Mouse (Mus musculus) left cerebral cortex, postnatal 25 days (tissue): Measurements from ENCODE around the gene Rusc2. TPM values are rescaled to one million over a fixed set of nuclear protein-coding genes. Genes with fewer than 3 reads are reported as not detected.

Source experiments
- DNase-seq, 2 experiments: peaks; one replicate each; pipeline ENCODE4 v3.0.0; 2022; ENCODE audit warnings: low spot score in 2 of 2, mixed read lengths in 1 of 2
- intact Hi-C: fragments of 180-260 bp; cut with DNase I; formaldehyde crosslinking; loops from one replicate; pipeline ENCODE4 v1.15.1; 2025
- total RNA-seq, 2 experiments: library from RNA; stranded (reverse); gene quantifications; 2 replicates each; pipeline ENCODE4 v1.2.3; 2021

The Rusc2 gene
- total RNA-seq, 2 experiments from 2014 or later, result 129 to 138 TPM

GRCm38 (mm10) chr4:43407071-43407920 lies 25.5 kb downstream of the Rusc2 start:
- intact Hi-C loops, result loop anchor here (2.0 kb wide), 1 partner anchor 24 kb away; no protein-coding TSS in a partner anchor
- no peak for DNase-seq

GRCm38 (mm10) chr4:43414761-43415160 lies 33.0 kb downstream of the Rusc2 start:
- DNase-seq, result no peak
- intact Hi-C loops, result no loop called here

GRCm38 (mm10) chr4:43415221-43416070 lies 33.7 kb downstream of the Rusc2 start:
- intact Hi-C loops, result no loop called here
- DNase-seq, result no peak

GRCm38 (mm10) chr4:43416071-43416490 lies 34.3 kb downstream of the Rusc2 start:
- no peak for DNase-seq
- intact Hi-C loops, result no loop called here

- intact Hi-C loops, result no loop called here
- peak in 1 of 2 experiments; percentile 48 for DNase-seq
Observed at GRCm38 (mm10) chr4:43417269-43418062, 35.7 kb downstream of the Rusc2 start.

GRCm38 (mm10) chr4:43418450-43418849 lies 36.7 kb downstream of the Rusc2 start:
- intact Hi-C loops, result no loop called here
- no peak for DNase-seq

- intact Hi-C loops, result no loop called here
Observed at GRCm38 (mm10) chr4:43418973-43419656, 37.3 kb downstream of the Rusc2 start.

GRCm38 (mm10) chr4:43419801-43420281 lies 38.1 kb downstream of the Rusc2 start:
- intact Hi-C loops, result loop anchor here (1.0 to 5.0 kb wide), 4 partner anchors 37 to 373 kb away; partner anchors contain the start of genes Atp8b5 and Fam214b
- DNase-seq, result no peak

More at GRCm38 (mm10) chr4:43418973-43419656, 37.3 kb downstream of the Rusc2 start:
- no peak for DNase-seq

GRCm38 (mm10) chr4:43420305-43420704 lies 38.5 kb downstream of the Rusc2 start:
- intact Hi-C loops, result loop anchor here (1.0 to 5.0 kb wide), 4 partner anchors 37 to 373 kb away; partner anchors contain the start of genes Atp8b5 and Fam214b
- DNase-seq, result peak; percentile 81 to 85

GRCm38 (mm10) chr4:43421632-43422240 lies 40.0 kb downstream of the Rusc2 start:
- DNase-seq, result no peak
- intact Hi-C loops, result loop anchor here (5.0 kb wide), 1 partner anchor 374 kb away; the partner anchor contains the start of gene Fam214b

GRCm38 (mm10) chr4:43423267-43423934 lies 41.6 kb downstream of the Rusc2 start:
- intact Hi-C loops, result loop anchor here (5.0 kb wide), 1 partner anchor 376 kb away; the partner anchor contains the start of gene Fam214b
- no peak for DNase-seq

GRCm38 (mm10) chr4:43424072-43424471 lies 42.3 kb downstream of the Rusc2 start:
- intact Hi-C loops, result loop anchor here (5.0 kb wide), 1 partner anchor 377 kb away; the partner anchor contains the start of gene Fam214b
- no peak for DNase-seq

GRCm38 (mm10) chr4:43425197-43425596 lies 43.4 kb downstream of the Rusc2 start:
- intact Hi-C loops, result no loop called here
- DNase-seq, result no peak

GRCm38 (mm10) chr4:43425648-43426380 lies 44.0 kb downstream of the Rusc2 start:
- no peak for DNase-seq
- intact Hi-C loops, result no loop called here

- DNase-seq, result no peak
- intact Hi-C loops, result no loop called here
Observed at GRCm38 (mm10) chr4:43426487-43426886, 44.7 kb downstream of the Rusc2 start.

- no peak for DNase-seq
- intact Hi-C loops, result no loop called here
Observed at GRCm38 (mm10) chr4:43427501-43428179, 45.9 kb downstream of the Rusc2 start.
